Mouse (Mus musculus) liver, postnatal 0 days (tissue): ENCODE data around the gene Tmeff2. TPM values are rescaled to one million over a fixed set of nuclear protein-coding genes. Genes with fewer than 3 reads are reported as not detected.

Experiments
- ATAC-seq: fragments of 200-750 bp; cut with Nextera tagmentation; 2 replicates; pipeline ENCODE4 v1.8.0; 2017; ENCODE audit warnings: mild to moderate bottlenecking, moderate library complexity
- DNase-seq: peaks from one replicate; pipeline ENCODE4 v3.0.0-alpha.2; 2016
- H3K27ac ChIP-seq: fragments of 300-500 bp; sonication (generic); 2 replicates; pipeline ENCODE4 v1.5.1; 2014; ENCODE audit warnings: antibody characterized with exemption, moderate library complexity, mild to moderate bottlenecking, low read depth
- H3K27me3 ChIP-seq: fragments of 300-500 bp; sonication (generic); 2 replicates; pipeline ENCODE4 v1.6.1; 2014; ENCODE audit warnings: low read length, control low read depth, mixed read lengths; ENCODE audit not compliant: insufficient read depth
- H3K36me3 ChIP-seq: fragments of 300-500 bp; sonication (generic); replicated peaks from 2 replicates; pipeline ENCODE4 v1.6.1; 2014; ENCODE audit warnings: mild to moderate bottlenecking, control low read depth, low read length, moderate library complexity, mixed read lengths; ENCODE audit not compliant: insufficient read depth
- H3K4me1 ChIP-seq: fragments of 300-500 bp; sonication (generic); 2 replicates; pipeline ENCODE4 v1.6.1; 2014; ENCODE audit warnings: antibody characterized with exemption, mild to moderate bottlenecking, control low read depth; ENCODE audit not compliant: insufficient read depth
- H3K4me2 ChIP-seq: fragments of 300-500 bp; sonication (generic); 2 replicates; pipeline ENCODE4 v1.6.1; 2014; ENCODE audit warnings: low read depth, mild to moderate bottlenecking, low read length, moderate library complexity, mixed read lengths
- H3K4me3 ChIP-seq: fragments of 300-500 bp; sonication (generic); 2 replicates; pipeline ENCODE4 v1.5.1; 2014; ENCODE audit warnings: low read depth, low read length
- H3K9ac ChIP-seq: fragments of 300-500 bp; sonication (generic); replicated peaks from 2 replicates; pipeline ENCODE4 v1.6.1; 2014; ENCODE audit warnings: mild to moderate bottlenecking, moderate library complexity
- H3K9me3 ChIP-seq: fragments of 300-500 bp; sonication (generic); 2 replicates; pipeline ENCODE4 v1.6.1; 2016; ENCODE audit warnings: mild to moderate bottlenecking, control low read depth, low read length, mixed read lengths
- CTCF ChIP-seq: sonication (generic); IDR thresholded peaks from 2 replicates; pipeline ENCODE4 v1.5.1; 2016; ENCODE audit warnings: antibody characterized with exemption, low read depth
- EP300 ChIP-seq: IDR thresholded peaks from 2 replicates; pipeline ENCODE4 v1.6.1; 2016; ENCODE audit warnings: antibody characterized with exemption, low read depth, mild to moderate bottlenecking
- WGBS: fragments of 180-500 bp; shearing (Covaris S2); extraction: QIAGEN DNeasy Blood & Tissue Kit; methylation state at CpG from one replicate; pipeline ENCODE4 v1.1.7; 2014; ENCODE audit not compliant: insufficient replicate concordance; 5-methylcytosine and 5-hydroxymethylcytosine counted together
- polyA plus RNA-seq: library from polyadenylated mRNA; unstranded; fragments of >200 nt; fragmentation: Nextera tagmentation; extraction: Ambion mirVana; gene quantifications from 2 replicates; pipeline ENCODE4 v1.2.1, GENCODE M21; 2015

The Tmeff2 gene
- polyA plus RNA-seq, 1 experiment from 2014 or later: 0.59 TPM

GRCm38 (mm10) chr1:51069288-51069687 lies 168.8 kb downstream of the Tmeff2 start:
- Histone ChIP-seq H3K4me2 (no peak overlapping the region), H3K27me3 (no peaks in the 10 kb centered on the region), H3K4me1 (no peaks in the 10 kb centered on the region), H3K9ac (no peak overlapping the region), H3K9me3 (no peaks in the 10 kb centered on the region), H3K4me3 (no peak overlapping the region), H3K27ac (no peak overlapping the region), H3K36me3 (no peaks in the 10 kb centered on the region)
- no peak for TF ChIP-seq CTCF
- no peak for TF ChIP-seq EP300
- 62% methylated on average over 2 of the region's 2 CpGs for WGBS
- ATAC-seq: no peak
- DNase-seq: no peak

- no peak overlapping the region for H3K9ac ChIP-seq
- no peak for TF ChIP-seq CTCF
- no peak for TF ChIP-seq EP300
- no peaks in the 10 kb centered on the region for H3K9me3 ChIP-seq
- WGBS: 88% methylated on average over 3 of the region's 3 CpGs
- no peaks in the 10 kb centered on the region for H3K27me3 ChIP-seq
- H3K4me3 ChIP-seq: no peak overlapping the region
- H3K36me3 ChIP-seq: no peaks in the 10 kb centered on the region
- no peak overlapping the region for H3K27ac ChIP-seq
- no peak overlapping the region for H3K4me2 ChIP-seq
- no peaks in the 10 kb centered on the region for H3K4me1 ChIP-seq
- no peak for DNase-seq
- ATAC-seq: no peak
Measured at GRCm38 (mm10) chr1:51074076-51074475, 173.6 kb downstream of the Tmeff2 start.

GRCm38 (mm10) chr1:51075785-51076771 lies 175.6 kb downstream of the Tmeff2 start:
- Histone ChIP-seq H3K9me3 (no peaks in the 10 kb centered on the region), H3K4me2 (no peak overlapping the region), H3K9ac (no peak overlapping the region), H3K27me3 (no peaks in the 10 kb centered on the region), H3K4me1 (no peaks in the 10 kb centered on the region), H3K36me3 (no peaks in the 10 kb centered on the region), H3K4me3 (no peak overlapping the region), H3K27ac (no peak overlapping the region)
- DNase-seq (no peak), ATAC-seq (no peak)
- 81% methylated on average over 15 of the region's 15 CpGs for WGBS
- TF ChIP-seq CTCF: no peak
- TF ChIP-seq EP300: no peak

- H3K27me3 ChIP-seq: no peaks in the 10 kb centered on the region
- 71% methylated on average over 2 of the region's 2 CpGs for WGBS
- no peaks in the 10 kb centered on the region for H3K4me1 ChIP-seq
- no peak for TF ChIP-seq EP300
- no peak overlapping the region for H3K9ac ChIP-seq
- no peaks in the 10 kb centered on the region for H3K36me3 ChIP-seq
- no peak overlapping the region for H3K4me3 ChIP-seq
- H3K27ac ChIP-seq: no peak overlapping the region
- no peaks in the 10 kb centered on the region for H3K9me3 ChIP-seq
- H3K4me2 ChIP-seq: no peak overlapping the region
- ATAC-seq: no peak
- no peak for DNase-seq
Measured at GRCm38 (mm10) chr1:51088921-51089320, 188.5 kb downstream of the Tmeff2 start.

GRCm38 (mm10) chr1:51089803-51090202 lies 189.4 kb downstream of the Tmeff2 start:
- TF ChIP-seq EP300: no peak
- no peak for TF ChIP-seq CTCF
- H3K4me3 ChIP-seq: no peak overlapping the region
- DNase-seq (no peak), ATAC-seq (no peak)
- H3K9me3 ChIP-seq: no peaks in the 10 kb centered on the region
- no peak overlapping the region for H3K4me2 ChIP-seq
- no peak overlapping the region for H3K27ac ChIP-seq
- no peaks in the 10 kb centered on the region for H3K4me1 ChIP-seq
- 80% methylated on average over 3 of the region's 3 CpGs for WGBS
- no peaks in the 10 kb centered on the region for H3K27me3 ChIP-seq
- no peaks in the 10 kb centered on the region for H3K36me3 ChIP-seq
- H3K9ac ChIP-seq: no peak overlapping the region

- no peaks in the 10 kb centered on the region for H3K36me3 ChIP-seq
- no peak for ATAC-seq
- no peak for TF ChIP-seq EP300
- DNase-seq: no peak
- H3K27ac ChIP-seq: no peak overlapping the region
- H3K9ac ChIP-seq: no peak overlapping the region
- 74% methylated on average over 4 of the region's 4 CpGs for WGBS
- no peak overlapping the region for H3K4me2 ChIP-seq
- no peak overlapping the region for H3K4me3 ChIP-seq
- no peaks in the 10 kb centered on the region for H3K4me1 ChIP-seq
- no peaks in the 10 kb centered on the region for H3K27me3 ChIP-seq
- H3K9me3 ChIP-seq: no peaks in the 10 kb centered on the region
Measured at GRCm38 (mm10) chr1:51090212-51090761, 189.8 kb downstream of the Tmeff2 start.
